Mouse (Mus musculus): Measurements from ENCODE around the gene Susd5. TPM values are rescaled to one million over a fixed set of nuclear protein-coding genes. Genes with fewer than 3 reads are reported as not detected.

Susd5 gene
- polyA plus RNA-seq (2012; rRNA removed) = 0.15 and 0.22 TPM in 2 replicates

GRCm38 (mm10) chr9:114057090-114057796, at the start of gene Susd5:
Gene Susd5 (plus strand): TSS chr9:114057140.
- no peak for TF ChIP-seq POLR2A (IDR thresholded peaks at IDR 0.05; ENCODE audit: borderline replicate concordance, extremely low read depth, insufficient read depth, insufficient read length, poor library complexity, severe bottlenecking)
- no peak for TF ChIP-seq CTCF (IDR thresholded peaks at IDR 0.05; ENCODE audit: borderline replicate concordance, extremely low read depth, insufficient read depth, insufficient read length)
- DNase-seq (ENCODE audit: low read depth) = peak; percentile 19

- no peak for DNase-seq (ENCODE audit: low read depth)
These were observed 49.0 kb upstream of the Susd5 start for GRCm38 (mm10) chr9:114007850-114008350.

GRCm38 (mm10) chr9:114009526-114009925, 47.4 kb upstream of the Susd5 start:
- peak; percentile 15 for DNase-seq (ENCODE audit: low read depth)
- no peak for TF ChIP-seq POLR2A (IDR thresholded peaks at IDR 0.05; ENCODE audit: borderline replicate concordance, extremely low read depth, insufficient read depth, insufficient read length, poor library complexity, severe bottlenecking)
- no peak for TF ChIP-seq CTCF (IDR thresholded peaks at IDR 0.05; ENCODE audit: borderline replicate concordance, extremely low read depth, insufficient read depth, insufficient read length)

More at GRCm38 (mm10) chr9:114007850-114008350, 49.0 kb upstream of the Susd5 start:
- no peak for TF ChIP-seq CTCF (IDR thresholded peaks at IDR 0.05; ENCODE audit: borderline replicate concordance, extremely low read depth, insufficient read depth, insufficient read length)
- TF ChIP-seq POLR2A (IDR thresholded peaks at IDR 0.05; ENCODE audit: borderline replicate concordance, extremely low read depth, insufficient read depth, insufficient read length, poor library complexity, severe bottlenecking) = no peak

GRCm38 (mm10) chr9:114011203-114011602, 45.7 kb upstream of the Susd5 start:
- TF ChIP-seq POLR2A (IDR thresholded peaks at IDR 0.05; ENCODE audit: borderline replicate concordance, extremely low read depth, insufficient read depth, insufficient read length, poor library complexity, severe bottlenecking) (no peak), CTCF (IDR thresholded peaks at IDR 0.05; ENCODE audit: borderline replicate concordance, extremely low read depth, insufficient read depth, insufficient read length) (no peak)
- DNase-seq (ENCODE audit: low read depth) = no peak

GRCm38 (mm10) chr9:114014034-114014433, 42.9 kb upstream of the Susd5 start:
- DNase-seq (ENCODE audit: low read depth) = no peak
- TF ChIP-seq POLR2A (IDR thresholded peaks at IDR 0.05; ENCODE audit: borderline replicate concordance, extremely low read depth, insufficient read depth, insufficient read length, poor library complexity, severe bottlenecking) = no peak
- no peak for TF ChIP-seq CTCF (IDR thresholded peaks at IDR 0.05; ENCODE audit: borderline replicate concordance, extremely low read depth, insufficient read depth, insufficient read length)

- TF ChIP-seq POLR2A (IDR thresholded peaks at IDR 0.05; ENCODE audit: borderline replicate concordance, extremely low read depth, insufficient read depth, insufficient read length, poor library complexity, severe bottlenecking) = no peak
- peak; percentile 24; the same call in 1 of the 2 replicates for TF ChIP-seq CTCF (IDR thresholded peaks at IDR 0.05; ENCODE audit: borderline replicate concordance, extremely low read depth, insufficient read depth, insufficient read length)
- no peak for DNase-seq (ENCODE audit: low read depth)
These were observed 41.2 kb upstream of the Susd5 start for GRCm38 (mm10) chr9:114015724-114016123.

GRCm38 (mm10) chr9:114016402-114016801, 40.5 kb upstream of the Susd5 start:
- no peak for TF ChIP-seq POLR2A (IDR thresholded peaks at IDR 0.05; ENCODE audit: borderline replicate concordance, extremely low read depth, insufficient read depth, insufficient read length, poor library complexity, severe bottlenecking)
- no peak for TF ChIP-seq CTCF (IDR thresholded peaks at IDR 0.05; ENCODE audit: borderline replicate concordance, extremely low read depth, insufficient read depth, insufficient read length)
- DNase-seq (ENCODE audit: low read depth) = no peak

GRCm38 (mm10) chr9:114019012-114019762, 37.8 kb upstream of the Susd5 start:
- DNase-seq (ENCODE audit: low read depth) = no peak
- TF ChIP-seq CTCF (IDR thresholded peaks at IDR 0.05; ENCODE audit: borderline replicate concordance, extremely low read depth, insufficient read depth, insufficient read length) = no peak
- TF ChIP-seq POLR2A (IDR thresholded peaks at IDR 0.05; ENCODE audit: borderline replicate concordance, extremely low read depth, insufficient read depth, insufficient read length, poor library complexity, severe bottlenecking) = no peak

GRCm38 (mm10) chr9:114022141-114022540, 34.8 kb upstream of the Susd5 start:
- TF ChIP-seq CTCF (IDR thresholded peaks at IDR 0.05; ENCODE audit: borderline replicate concordance, extremely low read depth, insufficient read depth, insufficient read length) = no peak
- no peak for TF ChIP-seq POLR2A (IDR thresholded peaks at IDR 0.05; ENCODE audit: borderline replicate concordance, extremely low read depth, insufficient read depth, insufficient read length, poor library complexity, severe bottlenecking)
- DNase-seq (ENCODE audit: low read depth) = no peak

- TF ChIP-seq POLR2A (IDR thresholded peaks at IDR 0.05; ENCODE audit: borderline replicate concordance, extremely low read depth, insufficient read depth, insufficient read length, poor library complexity, severe bottlenecking) = no peak
- no peak for TF ChIP-seq CTCF (IDR thresholded peaks at IDR 0.05; ENCODE audit: borderline replicate concordance, extremely low read depth, insufficient read depth, insufficient read length)
- peak; percentile 3 for DNase-seq (ENCODE audit: low read depth)
These were observed 31.8 kb upstream of the Susd5 start for GRCm38 (mm10) chr9:114025182-114025581.

GRCm38 (mm10) chr9:114025846-114026245, 31.1 kb upstream of the Susd5 start:
- peak; percentile 73 for DNase-seq (ENCODE audit: low read depth)
- TF ChIP-seq CTCF (IDR thresholded peaks at IDR 0.05; ENCODE audit: borderline replicate concordance, extremely low read depth, insufficient read depth, insufficient read length) (no peak), POLR2A (IDR thresholded peaks at IDR 0.05; ENCODE audit: borderline replicate concordance, extremely low read depth, insufficient read depth, insufficient read length, poor library complexity, severe bottlenecking) (no peak)

Measured in brain, embryonic 14.5 days (tissue).